Mouse (Mus musculus): ENCODE results near the gene 4921517D22Rik.
"Not testable (repeated sequence)": the region's sequence is repeated elsewhere in the genome, so short reads cannot be mapped to it uniquely, and the experiment has no call there.

The 4921517D22Rik gene

GRCm38 (mm10) chr13:59694008-59694407 is at the start of gene 4921517D22Rik:
TSS of gene 4921517D22Rik (minus strand) at chr13:59694108.
- in situ Hi-C loops (cut with MboI; ENCODE audit: low pct_unique_long_range_greater_than_20kb in 1 of 2, low sequenced_read_pairs in 2 of 2, unreplicated experiment in 1 of 2): no loop called here

GRCm38 (mm10) chr13:59741697-59742096 is 47.8 kb upstream of the 4921517D22Rik start:
- in situ Hi-C loops (cut with MboI; ENCODE audit: low pct_unique_long_range_greater_than_20kb in 1 of 2, low sequenced_read_pairs in 2 of 2, unreplicated experiment in 1 of 2): no loop called here

- in situ Hi-C loops (cut with MboI; ENCODE audit: low pct_unique_long_range_greater_than_20kb in 1 of 2, low sequenced_read_pairs in 2 of 2, unreplicated experiment in 1 of 2): no loop called here
Measured at GRCm38 (mm10) chr13:59741096-59741495, 47.2 kb upstream of the 4921517D22Rik start.

GRCm38 (mm10) chr13:59739397-59739796 is 45.5 kb upstream of the 4921517D22Rik start:
- in situ Hi-C loops (cut with MboI; ENCODE audit: low pct_unique_long_range_greater_than_20kb in 1 of 2, low sequenced_read_pairs in 2 of 2, unreplicated experiment in 1 of 2): no loop called here

GRCm38 (mm10) chr13:59738455-59738854 is 44.5 kb upstream of the 4921517D22Rik start:
- in situ Hi-C loops (cut with MboI; ENCODE audit: low pct_unique_long_range_greater_than_20kb in 1 of 2, low sequenced_read_pairs in 2 of 2, unreplicated experiment in 1 of 2): no loop called here

GRCm38 (mm10) chr13:59735190-59735589 is 41.3 kb upstream of the 4921517D22Rik start:
- in situ Hi-C loops (cut with MboI; ENCODE audit: low pct_unique_long_range_greater_than_20kb in 1 of 2, low sequenced_read_pairs in 2 of 2, unreplicated experiment in 1 of 2): no loop called here

GRCm38 (mm10) chr13:59734347-59734746 is 40.4 kb upstream of the 4921517D22Rik start:
- in situ Hi-C loops (cut with MboI; ENCODE audit: low pct_unique_long_range_greater_than_20kb in 1 of 2, low sequenced_read_pairs in 2 of 2, unreplicated experiment in 1 of 2): not testable (repeated sequence)

GRCm38 (mm10) chr13:59733936-59734335 is 40.0 kb upstream of the 4921517D22Rik start:
- in situ Hi-C loops (cut with MboI; ENCODE audit: low pct_unique_long_range_greater_than_20kb in 1 of 2, low sequenced_read_pairs in 2 of 2, unreplicated experiment in 1 of 2): no loop called here

- in situ Hi-C loops (cut with MboI; ENCODE audit: low pct_unique_long_range_greater_than_20kb in 1 of 2, low sequenced_read_pairs in 2 of 2, unreplicated experiment in 1 of 2): no loop called here
Measured at GRCm38 (mm10) chr13:59731652-59732051, 37.7 kb upstream of the 4921517D22Rik start, which contains the start of gene Spata31d1d. TSS of gene Spata31d1d (minus strand) at chr13:59731752.

GRCm38 (mm10) chr13:59728378-59729093 is 34.6 kb upstream of the 4921517D22Rik start:
- in situ Hi-C loops (cut with MboI; ENCODE audit: low pct_unique_long_range_greater_than_20kb in 1 of 2, low sequenced_read_pairs in 2 of 2, unreplicated experiment in 1 of 2): no loop called here

- in situ Hi-C loops (cut with MboI; ENCODE audit: low pct_unique_long_range_greater_than_20kb in 1 of 2, low sequenced_read_pairs in 2 of 2, unreplicated experiment in 1 of 2): no loop called here
Measured at GRCm38 (mm10) chr13:59726139-59726867, 32.4 kb upstream of the 4921517D22Rik start.

GRCm38 (mm10) chr13:59722089-59722488 is 28.2 kb upstream of the 4921517D22Rik start:
- in situ Hi-C loops (cut with MboI; ENCODE audit: low pct_unique_long_range_greater_than_20kb in 1 of 2, low sequenced_read_pairs in 2 of 2, unreplicated experiment in 1 of 2): not testable (repeated sequence)

- in situ Hi-C loops (cut with MboI; ENCODE audit: low pct_unique_long_range_greater_than_20kb in 1 of 2, low sequenced_read_pairs in 2 of 2, unreplicated experiment in 1 of 2): no loop called here
Measured at GRCm38 (mm10) chr13:59719475-59719874, 25.6 kb upstream of the 4921517D22Rik start.

- in situ Hi-C loops (cut with MboI; ENCODE audit: low pct_unique_long_range_greater_than_20kb in 1 of 2, low sequenced_read_pairs in 2 of 2, unreplicated experiment in 1 of 2): not testable (repeated sequence)
Measured at GRCm38 (mm10) chr13:59718857-59719440, 25.0 kb upstream of the 4921517D22Rik start.

GRCm38 (mm10) chr13:59713710-59714109 is 19.8 kb upstream of the 4921517D22Rik start:
- in situ Hi-C loops (cut with MboI; ENCODE audit: low pct_unique_long_range_greater_than_20kb in 1 of 2, low sequenced_read_pairs in 2 of 2, unreplicated experiment in 1 of 2): no loop called here

GRCm38 (mm10) chr13:59711984-59712383 is 18.1 kb upstream of the 4921517D22Rik start, which contains the start of gene Spata31d1b:
TSS of gene Spata31d1b (plus strand) at chr13:59712284.
- in situ Hi-C loops (cut with MboI; ENCODE audit: low pct_unique_long_range_greater_than_20kb in 1 of 2, low sequenced_read_pairs in 2 of 2, unreplicated experiment in 1 of 2): not testable (repeated sequence)

- in situ Hi-C loops (cut with MboI; ENCODE audit: low pct_unique_long_range_greater_than_20kb in 1 of 2, low sequenced_read_pairs in 2 of 2, unreplicated experiment in 1 of 2): no loop called here
Measured at GRCm38 (mm10) chr13:59710230-59710629, 16.3 kb upstream of the 4921517D22Rik start, which contains the start of gene Spata31d1a. TSS of gene Spata31d1a (minus strand) at chr13:59710330.

GRCm38 (mm10) chr13:59704562-59704961 is 10.7 kb upstream of the 4921517D22Rik start:
- in situ Hi-C loops (cut with MboI; ENCODE audit: low pct_unique_long_range_greater_than_20kb in 1 of 2, low sequenced_read_pairs in 2 of 2, unreplicated experiment in 1 of 2): no loop called here

GRCm38 (mm10) chr13:59703514-59703913 is 9.6 kb upstream of the 4921517D22Rik start:
- in situ Hi-C loops (cut with MboI; ENCODE audit: low pct_unique_long_range_greater_than_20kb in 1 of 2, low sequenced_read_pairs in 2 of 2, unreplicated experiment in 1 of 2): no loop called here
